Mouse (Mus musculus) forelimb bud, embryonic 11.5 days (tissue): ENCODE measurements at regions not wholly inside any gene's neighbourhood (a gene's known extent, or its start where the extent isn't known, plus 50 kb on each side); places are given as distances from the start of the nearest gene placed in this dataset.

Experiments used
- DNase-seq: peaks from one replicate; pipeline ENCODE4 v3.0.0-alpha.2; 2012; ENCODE audit warnings: low read depth, low spot score

- DNase-seq = no peak
These were observed 58.3 kb upstream of the Ccdc39 start for GRCm38 (mm10) chr3:33902431-33902830.

- DNase-seq = no peak
These were observed 59.2 kb upstream of the Ccdc39 start for GRCm38 (mm10) chr3:33903326-33903725.

- no peak for DNase-seq
These were observed 59.7 kb upstream of the Ccdc39 start for GRCm38 (mm10) chr3:33903816-33904215.

- DNase-seq = peak; percentile 27
These were observed 61.0 kb upstream of the Ccdc39 start for GRCm38 (mm10) chr3:33904854-33905678.

DNA sequence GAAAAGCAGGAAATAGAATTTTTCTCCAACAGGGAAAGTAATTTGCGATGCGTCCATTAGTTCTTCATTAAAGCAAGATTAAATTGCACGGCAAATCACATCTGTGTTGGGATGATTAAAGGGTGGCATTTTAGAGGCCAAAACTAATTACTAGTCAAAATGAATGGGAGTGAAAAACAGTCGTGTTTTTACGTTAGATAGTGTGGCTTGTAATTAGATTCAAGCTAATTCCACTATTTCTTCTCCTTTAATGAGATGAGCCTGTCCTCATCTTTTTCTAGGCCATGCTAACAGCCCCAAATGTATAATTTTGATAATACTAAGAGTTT is 61.5 kb upstream of the Ccdc39 start:
- no peak for DNase-seq

DNA sequence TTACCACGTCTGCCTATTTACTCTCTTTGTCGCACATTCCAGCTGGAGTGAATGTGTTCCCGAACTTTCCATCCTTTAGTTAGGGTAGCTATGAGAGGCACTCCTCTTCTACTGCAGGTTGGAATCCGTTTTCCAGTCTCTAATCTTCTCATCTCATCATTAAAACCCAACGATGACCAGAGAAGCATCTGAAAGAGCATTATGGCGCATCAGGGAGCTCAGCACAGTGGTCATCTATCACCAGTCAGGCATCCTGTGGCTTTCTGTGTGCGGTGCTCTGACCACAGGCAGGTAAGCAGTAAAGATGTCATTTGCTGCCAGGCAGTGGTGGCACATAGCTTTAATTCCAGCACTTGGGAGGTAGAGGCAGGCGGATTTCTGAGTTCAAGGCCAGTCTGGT is 63.0 kb upstream of the Ccdc39 start:
- no peak for DNase-seq

DNA sequence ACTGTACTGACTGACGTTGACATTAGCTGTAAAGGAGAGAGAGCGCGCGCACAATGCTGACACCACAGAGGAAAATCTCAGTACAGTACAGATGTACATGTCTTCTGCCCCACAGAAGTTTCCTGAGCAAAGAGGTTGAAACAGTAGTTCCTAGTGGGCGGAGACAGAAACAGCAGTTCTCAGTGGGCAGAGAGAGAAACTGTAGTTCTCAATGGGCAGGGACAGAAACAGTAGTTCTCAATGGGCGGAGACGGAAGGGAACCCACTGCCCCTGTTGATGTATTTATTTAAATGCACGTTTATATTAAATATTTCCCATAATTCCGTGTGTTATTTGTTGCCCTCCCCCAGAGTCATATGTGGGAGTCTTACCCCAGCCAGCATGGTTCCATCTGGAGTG is 67.4 kb upstream of the Ccdc39 start:
- no peak for DNase-seq

DNA sequence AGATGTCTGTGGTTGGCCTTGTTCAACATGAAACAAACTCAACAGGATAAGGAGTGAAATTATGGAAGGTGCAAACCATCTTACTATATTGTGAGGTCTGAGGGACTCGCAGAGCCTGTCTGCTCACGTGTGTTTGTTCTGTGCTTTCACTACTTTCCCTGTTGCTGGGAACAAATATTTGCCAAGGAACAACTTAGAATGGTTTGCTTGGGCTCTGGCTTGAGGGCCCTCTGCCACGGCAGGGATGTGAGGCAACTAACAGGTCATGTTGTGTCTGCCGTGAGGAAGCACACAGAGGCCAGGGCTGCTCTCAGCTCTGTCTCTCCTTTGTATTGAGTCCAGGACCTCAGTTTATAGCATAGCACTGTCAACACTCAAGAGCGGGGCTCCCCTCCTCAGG is 69.4 kb upstream of the Ccdc39 start:
- no peak for DNase-seq

- no peak for DNase-seq
These were observed 70.3 kb upstream of the Ccdc39 start for GRCm38 (mm10) chr3:33914386-33914785.

GRCm38 (mm10) chr3:33915777-33916176 is 71.7 kb upstream of the Ccdc39 start:
- DNase-seq = no peak

DNA sequence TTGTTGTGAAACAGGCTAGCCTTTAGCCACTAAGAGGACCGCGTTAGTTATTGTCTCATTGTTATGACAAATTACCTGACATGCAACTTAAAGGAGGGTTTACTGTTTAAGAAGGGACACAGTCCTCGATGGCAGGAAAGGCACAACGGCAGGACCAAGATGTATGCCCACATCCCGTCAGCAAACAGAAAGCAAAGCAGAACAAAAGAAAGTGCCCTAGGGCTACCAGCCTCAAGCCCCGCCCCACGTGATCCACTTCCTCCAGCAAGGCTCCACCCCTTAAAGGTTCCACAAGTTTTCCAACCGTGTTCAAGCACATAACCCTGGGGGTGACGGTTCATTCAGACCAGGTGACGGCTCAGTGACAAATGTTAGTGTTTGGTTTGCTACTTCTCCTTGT is 72.2 kb upstream of the Ccdc39 start:
- no peak for DNase-seq

- no peak for DNase-seq
These were observed 72.7 kb upstream of the Ccdc39 start for GRCm38 (mm10) chr3:33916818-33917217.

DNA sequence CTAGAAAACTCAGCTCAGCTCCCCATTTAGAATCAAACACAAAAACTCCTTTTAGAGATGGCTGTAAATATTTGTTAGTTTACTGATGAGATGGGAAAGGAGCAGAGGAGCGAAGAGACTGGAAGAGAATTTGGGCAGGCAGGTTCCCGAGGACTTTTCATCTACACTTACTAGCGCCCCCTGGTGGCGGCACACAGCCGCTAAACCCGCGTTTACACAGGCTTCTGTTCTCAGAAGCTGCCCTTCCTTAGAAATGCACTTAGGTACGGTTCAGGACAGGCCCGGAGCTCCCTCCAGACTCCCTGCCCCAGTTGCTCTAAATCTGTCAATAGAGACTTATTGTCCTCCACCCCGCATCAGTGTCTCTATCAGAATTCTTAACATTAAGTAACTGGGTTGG is 74.7 kb upstream of the Ccdc39 start:
- peak; percentile 74 for DNase-seq

DNA sequence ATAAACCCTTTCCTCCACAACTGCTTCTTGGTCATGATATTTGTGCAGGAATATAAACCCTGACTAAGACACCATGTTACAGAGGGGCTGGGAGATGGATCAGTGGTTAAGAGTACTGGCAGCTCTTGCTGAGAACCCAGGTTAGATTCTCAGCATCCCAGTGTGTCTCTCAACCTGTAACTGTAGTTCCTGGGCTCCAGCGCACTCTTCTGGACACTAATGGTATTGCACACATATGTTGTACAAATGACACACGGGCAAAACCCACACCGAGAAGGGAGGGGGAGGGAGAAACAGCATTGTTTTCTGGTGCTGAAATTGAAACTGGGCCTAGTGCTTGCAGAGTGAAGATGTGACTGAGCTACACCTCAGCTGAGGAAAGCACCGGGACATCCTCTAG is 81.0 kb upstream of the Ccdc39 start:
- no peak for DNase-seq

- DNase-seq = no peak
These were observed 64.7 kb upstream of the Fxr1 start for GRCm38 (mm10) chr3:33955064-33955463.

DNA sequence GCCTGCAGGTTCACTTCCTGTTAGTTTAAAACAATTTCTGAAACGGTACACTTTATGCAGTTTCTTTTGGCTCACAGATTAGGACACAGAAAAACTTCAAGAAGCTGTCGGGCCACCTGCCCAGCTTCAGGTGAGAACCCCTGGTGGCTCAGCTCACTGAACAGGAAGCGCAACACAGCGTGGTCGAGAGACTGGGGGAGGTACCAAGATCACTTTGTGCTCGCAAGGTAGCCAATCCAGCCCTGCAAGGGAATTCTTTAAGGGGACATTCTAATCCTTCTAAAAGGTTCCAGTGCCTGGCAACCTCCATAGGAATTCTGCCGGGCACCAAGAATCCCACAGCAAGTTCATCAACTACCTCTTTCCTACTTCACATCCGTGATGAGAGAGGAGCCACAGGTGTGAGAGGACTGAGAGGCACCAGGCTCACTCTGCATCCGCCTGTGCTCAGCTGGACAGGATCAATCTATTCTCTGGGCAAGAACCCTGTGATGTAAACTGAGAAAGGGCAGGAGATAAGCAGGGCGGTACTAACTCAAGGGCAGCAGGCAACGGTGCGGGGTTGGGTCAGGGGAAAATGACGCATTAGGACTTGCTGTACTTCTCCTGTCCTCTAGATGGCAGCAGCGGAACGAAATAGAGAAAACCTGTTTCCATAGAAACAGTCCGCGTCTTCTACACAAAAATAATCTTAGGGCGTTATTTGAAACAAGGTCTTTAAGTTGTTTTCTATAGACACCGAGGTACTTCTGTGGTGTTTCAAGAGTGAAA is 63.7 kb upstream of the Fxr1 start:
- peak; percentile 83 for DNase-seq

DNA sequence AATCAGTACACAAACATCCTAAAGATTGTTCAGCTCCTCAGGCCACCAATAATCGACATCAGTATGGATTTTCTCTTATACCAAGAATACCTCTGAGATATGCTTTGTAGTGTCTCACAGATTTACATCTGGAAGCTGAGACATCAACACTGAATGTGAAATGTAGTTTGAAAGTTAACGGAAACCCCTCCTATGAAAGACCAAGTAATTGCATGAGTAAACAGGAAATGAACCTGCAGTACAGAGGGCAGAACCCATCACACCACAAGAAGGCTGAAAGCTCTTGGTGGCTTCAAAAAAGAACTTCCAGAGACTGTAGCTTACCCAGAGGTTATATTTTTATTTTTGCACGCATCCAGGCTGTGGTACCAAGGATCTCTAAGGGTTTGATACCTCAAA is 63.1 kb upstream of the Fxr1 start:
- DNase-seq = no peak

GRCm38 (mm10) chr3:33957676-33958075 is 62.1 kb upstream of the Fxr1 start:
- DNase-seq = no peak

DNA sequence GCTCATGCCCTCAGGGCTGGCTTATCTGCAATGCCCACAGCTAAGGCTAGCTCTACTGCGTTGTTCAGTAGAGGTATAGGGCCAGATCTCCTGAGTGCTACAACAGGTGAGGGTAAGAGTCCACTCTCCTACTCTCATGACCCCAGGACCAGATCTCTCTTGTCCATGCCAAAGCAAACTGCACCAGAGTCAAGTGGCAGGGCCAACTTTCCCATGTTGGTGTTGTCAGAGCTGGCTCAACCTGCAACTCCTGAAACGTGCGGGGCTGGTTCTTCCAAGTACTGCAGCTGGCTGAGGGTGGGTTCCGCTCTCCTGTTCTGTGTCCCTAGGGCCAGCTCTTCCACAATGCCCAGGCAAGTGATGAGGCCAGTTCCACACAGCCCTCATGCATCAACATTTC is 61.5 kb upstream of the Fxr1 start:
- DNase-seq = no peak

GRCm38 (mm10) chr3:33960211-33960610 is 59.5 kb upstream of the Fxr1 start:
- DNase-seq = no peak

DNA sequence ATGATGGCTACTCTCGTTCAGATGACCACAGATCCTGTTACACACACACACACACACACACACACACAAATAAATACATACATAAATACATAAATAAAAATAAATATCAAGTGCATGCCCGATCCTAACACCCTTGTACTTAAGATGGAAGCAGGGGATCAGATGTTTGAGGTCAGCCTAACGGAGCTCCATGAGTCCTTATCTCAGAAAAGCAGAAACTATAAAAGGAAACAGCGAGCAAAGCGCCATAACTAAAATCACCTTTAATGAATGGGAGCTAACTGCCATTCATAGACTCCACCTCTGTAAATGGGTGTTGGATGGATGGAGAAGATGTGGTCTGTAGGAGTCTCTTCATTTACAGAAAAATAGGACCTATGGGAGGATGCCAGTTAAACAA is 56.8 kb upstream of the Fxr1 start:
- DNase-seq = no peak

DNA sequence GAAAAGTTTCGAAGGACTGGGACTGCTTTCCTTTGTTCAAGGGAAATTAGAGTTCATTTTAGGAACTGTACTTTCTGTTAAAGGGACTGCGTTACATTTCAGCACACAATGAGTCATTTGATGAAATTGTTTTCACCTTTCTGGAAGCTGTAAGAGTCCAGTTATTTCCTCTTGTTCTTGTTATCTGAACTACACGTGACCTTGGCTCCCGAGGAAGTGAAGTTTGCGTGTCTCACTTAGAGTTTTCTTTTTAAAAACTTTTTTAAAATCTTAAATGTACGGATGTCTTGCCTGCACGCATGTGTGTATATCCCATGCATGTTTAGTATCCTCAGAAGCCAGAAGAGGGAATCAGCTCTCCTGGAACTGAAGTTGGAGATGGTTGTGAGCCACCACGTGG is 52.6 kb upstream of the Fxr1 start:
- no peak for DNase-seq
